Mouse (Mus musculus): ENCODE data around the gene Mios. TPM values are rescaled to one million over a fixed set of nuclear protein-coding genes. Genes with fewer than 3 reads are reported as not detected.

Mios gene
- polyA plus RNA-seq, 1 experiment from 2014 or later: 30.7 TPM

DNA sequence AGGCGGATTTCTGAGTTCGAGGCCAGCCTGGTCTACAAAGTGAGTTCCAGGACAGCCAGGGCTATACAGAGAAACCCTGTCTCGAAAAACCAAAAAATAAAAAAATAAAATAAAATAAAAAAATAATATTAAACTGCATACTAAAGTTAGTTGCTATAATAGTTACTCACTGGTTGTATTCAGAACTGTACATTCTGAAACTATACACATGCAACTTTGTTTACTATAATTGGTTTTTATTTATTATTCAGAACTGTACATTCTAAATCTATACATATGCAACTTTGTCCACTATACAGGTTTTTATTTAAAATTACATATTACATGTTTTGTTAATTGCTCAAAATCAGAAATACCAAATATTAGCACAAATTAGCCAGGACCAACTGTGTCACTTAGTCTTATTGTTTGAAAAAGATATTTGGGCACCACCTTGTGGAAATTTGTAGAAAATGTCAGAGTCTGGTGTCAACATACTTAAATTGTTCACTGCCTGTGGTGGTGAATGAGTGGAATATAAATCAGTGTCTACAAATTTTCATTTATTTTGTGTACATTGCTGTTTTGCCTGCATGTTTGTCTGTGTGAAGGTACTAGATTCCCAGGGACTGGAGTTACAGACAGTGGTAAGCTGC, 20.3 kb upstream of the Mios start:
- 89% methylated on average over 3 of the region's 3 CpGs for WGBS
- Histone ChIP-seq H3K4me3 (ENCODE audit: low read depth, low read length) (no peak overlapping the region), H3K27ac (ENCODE audit: low read length) (no peak overlapping the region), H3K9ac (replicated peaks; ENCODE audit: low read depth, low read length) (no peak overlapping the region), H3K27me3 (ENCODE audit: control insufficient read depth, insufficient read depth, low read length) (no peaks in the 10 kb centered on the region), H3K4me2 (replicated peaks; ENCODE audit: low read depth, low read length) (no peak overlapping the region), H3K36me3 (ENCODE audit: control insufficient read depth, insufficient read depth, low read length) (no peaks in the 10 kb centered on the region), H3K9me3 (ENCODE audit: control insufficient read depth, low read depth, low read length) (no peaks in the 10 kb centered on the region), H3K4me1 (ENCODE audit: control insufficient read depth, insufficient read depth, low read length) (no peaks in the 10 kb centered on the region)
- no peak for ATAC-seq (ENCODE audit: insufficient number of reproducible peaks, insufficient read depth, low FRiP score, low read depth)

DNA sequence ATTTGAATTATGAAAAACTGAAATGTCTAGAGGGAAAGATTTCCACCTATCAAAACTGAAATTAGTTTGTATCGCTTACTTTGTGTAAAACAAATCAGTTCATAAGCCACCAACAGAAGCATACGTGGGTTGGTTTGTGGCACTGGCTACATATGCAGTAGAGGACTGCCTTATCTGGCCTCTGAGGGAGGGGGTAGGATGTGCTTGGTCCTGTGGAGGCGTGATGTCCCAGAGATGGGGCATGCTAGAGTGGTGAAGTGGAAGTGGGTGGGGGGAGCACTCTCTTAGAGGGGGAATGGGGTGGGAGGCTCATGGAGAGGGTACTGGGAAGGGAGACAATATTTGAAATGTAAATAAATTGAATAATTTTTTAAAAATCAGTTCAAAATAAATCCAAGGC, 19.1 kb upstream of the Mios start:
- H3K27me3 ChIP-seq (ENCODE audit: control insufficient read depth, insufficient read depth, low read length): no peaks in the 10 kb centered on the region
- no peaks in the 10 kb centered on the region for H3K4me1 ChIP-seq (ENCODE audit: control insufficient read depth, insufficient read depth, low read length)
- no peak overlapping the region for H3K4me2 ChIP-seq (replicated peaks; ENCODE audit: low read depth, low read length)
- H3K4me3 ChIP-seq (ENCODE audit: low read depth, low read length): no peak overlapping the region
- no peaks in the 10 kb centered on the region for H3K9me3 ChIP-seq (ENCODE audit: control insufficient read depth, low read depth, low read length)
- H3K36me3 ChIP-seq (ENCODE audit: control insufficient read depth, insufficient read depth, low read length): no peaks in the 10 kb centered on the region
- ATAC-seq (ENCODE audit: insufficient number of reproducible peaks, insufficient read depth, low FRiP score, low read depth): no peak
- H3K9ac ChIP-seq (replicated peaks; ENCODE audit: low read depth, low read length): no peak overlapping the region
- H3K27ac ChIP-seq (ENCODE audit: low read length): no peak overlapping the region
- 69% methylated on average over 3 of the region's 3 CpGs for WGBS

DNA sequence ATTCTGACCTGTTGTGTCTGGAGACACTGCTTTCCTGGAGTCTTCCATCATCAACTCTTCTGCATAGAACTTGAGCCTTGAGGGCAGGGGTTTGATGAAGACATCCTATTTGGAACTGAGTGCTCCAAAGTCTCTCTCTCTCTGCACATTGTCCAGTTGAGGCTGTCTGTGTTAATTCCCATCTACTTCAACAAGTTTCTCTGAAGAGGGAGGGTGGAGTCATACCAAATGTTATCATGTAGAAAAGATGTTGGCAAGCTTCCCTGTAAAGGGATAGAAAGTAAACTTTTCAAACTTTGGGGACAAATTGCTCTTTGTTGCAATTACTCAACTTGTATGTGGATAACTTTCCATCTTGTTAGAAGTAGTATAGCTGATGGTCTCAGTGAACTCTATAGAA, 16.5 kb upstream of the Mios start, which contains the start of gene Col28a1:
Col28a1 (minus strand) TSS at position 101 of the 400 bp plus-strand sequence.
- Histone ChIP-seq H3K4me3 (ENCODE audit: low read depth, low read length) (no peak within 1 kb of the TSS), H3K4me2 (replicated peaks; ENCODE audit: low read depth, low read length) (no peak within 1 kb of the TSS), H3K27me3 (ENCODE audit: control insufficient read depth, insufficient read depth, low read length) (no peaks in the 10 kb centered on the region), H3K27ac (ENCODE audit: low read length) (no peak within 1 kb of the TSS), H3K36me3 (ENCODE audit: control insufficient read depth, insufficient read depth, low read length) (no peaks in the 10 kb centered on the region), H3K4me1 (ENCODE audit: control insufficient read depth, insufficient read depth, low read length) (no peaks in the 10 kb centered on the region), H3K9ac (replicated peaks; ENCODE audit: low read depth, low read length) (no peak within 1 kb of the TSS), H3K9me3 (ENCODE audit: control insufficient read depth, low read depth, low read length) (peaks cover 6% of the 10 kb centered on the region; the same call in 1 of the 2 replicates)
- ATAC-seq (ENCODE audit: insufficient number of reproducible peaks, insufficient read depth, low FRiP score, low read depth): no peak

DNA sequence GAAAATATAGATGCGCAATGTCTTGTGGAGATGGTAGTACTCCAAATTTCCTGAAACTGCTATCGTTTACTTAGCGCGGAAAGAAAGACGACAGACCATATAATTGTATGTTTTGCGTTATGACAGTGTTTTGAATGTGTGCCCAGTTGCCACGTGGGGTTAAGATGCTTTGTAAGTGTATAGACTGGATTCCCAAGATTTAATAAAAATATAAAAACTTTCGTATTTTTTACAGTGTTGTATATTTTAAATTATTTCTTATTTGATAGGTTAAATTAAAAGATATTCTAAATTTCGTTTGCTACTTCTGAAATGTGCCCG, 804 bp downstream of the Mios start:
- Histone ChIP-seq H3K4me3 (ENCODE audit: low read depth, low read length) (peak overlapping the region; percentile 64), H3K27ac (ENCODE audit: low read length) (peak overlapping the region; percentile 92; the same call in 1 of the 2 replicates), H3K9me3 (ENCODE audit: control insufficient read depth, low read depth, low read length) (no peaks in the 10 kb centered on the region), H3K36me3 (ENCODE audit: control insufficient read depth, insufficient read depth, low read length) (peaks cover 5% of the 10 kb centered on the region), H3K4me1 (ENCODE audit: control insufficient read depth, insufficient read depth, low read length) (0 out of 2 replicates have a peak, but pooled peaks cover 2% of the 10 kb centered on the region), H3K4me2 (replicated peaks; ENCODE audit: low read depth, low read length) (peak overlapping the region; percentile 45), H3K9ac (replicated peaks; ENCODE audit: low read depth, low read length) (peak overlapping the region; percentile 83), H3K27me3 (ENCODE audit: control insufficient read depth, insufficient read depth, low read length) (no peaks in the 10 kb centered on the region)
- no peak for ATAC-seq (ENCODE audit: insufficient number of reproducible peaks, insufficient read depth, low FRiP score, low read depth)
- WGBS: 10% methylated on average over 10 of the region's 10 CpGs

DNA sequence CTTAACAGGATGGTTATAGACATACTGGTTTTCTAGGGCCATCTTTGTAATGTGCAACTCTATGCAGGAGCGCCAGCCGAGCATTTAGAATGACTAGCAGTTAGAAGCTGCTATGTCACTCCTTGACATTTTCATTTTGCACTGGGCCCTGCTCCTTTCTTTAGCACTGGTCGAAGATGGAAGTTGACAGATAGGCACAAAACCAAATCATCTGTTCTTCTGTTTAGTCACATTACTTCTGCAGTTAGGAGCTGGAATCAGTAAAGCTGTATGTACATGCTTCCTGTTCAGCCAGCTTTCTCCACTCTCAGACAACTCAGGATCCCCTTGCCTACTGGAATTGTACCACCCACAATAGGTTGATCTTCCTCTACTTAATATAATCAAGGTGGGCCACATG, 1.6 kb downstream of the Mios start:
- Histone ChIP-seq H3K36me3 (ENCODE audit: control insufficient read depth, insufficient read depth, low read length) (peaks cover 14% of the 10 kb centered on the region), H3K27me3 (ENCODE audit: control insufficient read depth, insufficient read depth, low read length) (no peaks in the 10 kb centered on the region), H3K9me3 (ENCODE audit: control insufficient read depth, low read depth, low read length) (no peaks in the 10 kb centered on the region), H3K27ac (ENCODE audit: low read length) (no peak overlapping the region), H3K4me3 (ENCODE audit: low read depth, low read length) (no peak overlapping the region), H3K9ac (replicated peaks; ENCODE audit: low read depth, low read length) (no peak overlapping the region), H3K4me1 (ENCODE audit: control insufficient read depth, insufficient read depth, low read length) (0 out of 2 replicates have a peak, but pooled peaks cover 2% of the 10 kb centered on the region), H3K4me2 (replicated peaks; ENCODE audit: low read depth, low read length) (peak overlapping the region; percentile 45; the same call in 1 of the 2 replicates)
- 91% methylated on average over 3 of the region's 3 CpGs for WGBS
- ATAC-seq (ENCODE audit: insufficient number of reproducible peaks, insufficient read depth, low FRiP score, low read depth): no peak

DNA sequence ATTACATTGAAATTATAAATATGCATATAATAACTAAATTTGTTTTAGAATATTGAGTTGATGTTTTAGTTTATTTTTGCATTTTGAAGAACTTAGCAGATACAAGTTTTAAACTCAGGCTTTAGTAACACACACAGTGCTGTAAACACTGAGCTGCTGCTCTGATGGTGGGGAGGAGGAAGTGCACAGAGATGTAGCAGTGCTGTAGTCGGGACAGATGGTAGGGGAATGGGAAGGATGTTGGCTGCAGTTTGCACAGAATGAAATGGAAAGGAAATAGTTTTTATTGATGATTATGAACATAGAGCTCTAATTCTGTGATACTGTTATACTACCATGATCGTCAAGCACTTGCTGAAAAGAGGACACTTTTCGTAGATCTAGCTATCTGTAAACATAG, 18.0 kb downstream of the Mios start:
- no peak overlapping the region for H3K9ac ChIP-seq (replicated peaks; ENCODE audit: low read depth, low read length)
- no peak overlapping the region for H3K4me2 ChIP-seq (replicated peaks; ENCODE audit: low read depth, low read length)
- no peaks in the 10 kb centered on the region for H3K27me3 ChIP-seq (ENCODE audit: control insufficient read depth, insufficient read depth, low read length)
- no peak overlapping the region for H3K4me3 ChIP-seq (ENCODE audit: low read depth, low read length)
- H3K27ac ChIP-seq (ENCODE audit: low read length): no peak overlapping the region
- no peaks in the 10 kb centered on the region for H3K4me1 ChIP-seq (ENCODE audit: control insufficient read depth, insufficient read depth, low read length)
- H3K9me3 ChIP-seq (ENCODE audit: control insufficient read depth, low read depth, low read length): no peaks in the 10 kb centered on the region
- no peak for ATAC-seq (ENCODE audit: insufficient number of reproducible peaks, insufficient read depth, low FRiP score, low read depth)
- peaks cover 31% of the 10 kb centered on the region for H3K36me3 ChIP-seq (ENCODE audit: control insufficient read depth, insufficient read depth, low read length)
- 81% methylated on average over 3 of the region's 3 CpGs for WGBS

DNA sequence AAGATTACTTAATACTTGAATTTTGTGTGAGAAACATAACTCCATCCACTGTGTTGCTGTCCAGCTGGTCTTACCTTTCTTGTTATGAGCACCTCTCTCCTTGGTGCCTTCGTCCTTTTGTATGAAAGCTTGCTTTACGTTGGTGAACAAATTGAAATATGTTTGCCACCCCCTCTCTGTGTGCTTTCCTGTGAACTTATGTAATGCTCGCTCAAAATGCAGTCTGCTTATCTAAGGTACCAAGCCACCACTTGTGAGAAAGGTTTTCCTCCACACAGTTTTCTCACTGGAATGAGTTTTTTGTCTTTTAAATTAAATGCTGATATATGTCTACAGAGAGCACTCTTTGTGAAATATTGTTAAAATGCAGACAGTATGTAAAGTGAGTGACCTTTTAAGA, 19.6 kb downstream of the Mios start:
- no peak for ATAC-seq (ENCODE audit: insufficient number of reproducible peaks, insufficient read depth, low FRiP score, low read depth)
- H3K36me3 ChIP-seq (ENCODE audit: control insufficient read depth, insufficient read depth, low read length): peaks cover 36% of the 10 kb centered on the region

DNA sequence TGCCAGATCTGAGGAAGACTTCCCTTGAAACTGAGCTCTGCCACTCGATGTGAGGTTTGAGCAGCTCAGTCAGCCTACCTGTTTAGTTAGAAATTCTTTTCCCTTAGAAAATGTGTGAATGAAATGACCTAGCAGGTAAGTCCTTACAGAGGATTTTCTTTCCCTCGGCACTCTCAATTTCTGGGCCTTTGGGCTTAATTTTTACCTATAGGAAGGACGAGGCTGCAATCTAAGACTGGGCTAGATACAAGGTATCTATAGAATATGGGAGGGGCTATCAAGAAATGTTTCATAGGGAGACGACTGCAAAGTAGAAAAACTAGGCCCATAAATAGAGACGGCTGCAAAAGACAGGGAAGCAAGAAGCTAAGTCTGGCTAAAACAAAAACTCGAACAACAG, 49.3 kb downstream of the Mios start:
- ATAC-seq (ENCODE audit: insufficient number of reproducible peaks, insufficient read depth, low FRiP score, low read depth): no peak
- Histone ChIP-seq H3K27me3 (ENCODE audit: control insufficient read depth, insufficient read depth, low read length) (no peaks in the 10 kb centered on the region), H3K4me1 (ENCODE audit: control insufficient read depth, insufficient read depth, low read length) (no peaks in the 10 kb centered on the region), H3K9me3 (ENCODE audit: control insufficient read depth, low read depth, low read length) (no peaks in the 10 kb centered on the region), H3K4me3 (ENCODE audit: low read depth, low read length) (peak overlapping the region; percentile 82), H3K27ac (ENCODE audit: low read length) (peak overlapping the region; percentile 52; the same call in 1 of the 2 replicates), H3K36me3 (ENCODE audit: control insufficient read depth, insufficient read depth, low read length) (no peaks in the 10 kb centered on the region), H3K4me2 (replicated peaks; ENCODE audit: low read depth, low read length) (peak overlapping the region; percentile 67), H3K9ac (replicated peaks; ENCODE audit: low read depth, low read length) (peak overlapping the region; percentile 73)
- whole genome bisulfite sequencing: 8% methylated on average over 6 of the region's 6 CpGs

More for the DNA sequence above, 19.6 kb downstream of the Mios start:
- Histone ChIP-seq H3K4me2 (replicated peaks; ENCODE audit: low read depth, low read length) (no peak overlapping the region), H3K9ac (replicated peaks; ENCODE audit: low read depth, low read length) (no peak overlapping the region), H3K4me1 (ENCODE audit: control insufficient read depth, insufficient read depth, low read length) (no peaks in the 10 kb centered on the region), H3K9me3 (ENCODE audit: control insufficient read depth, low read depth, low read length) (no peaks in the 10 kb centered on the region), H3K27ac (ENCODE audit: low read length) (no peak overlapping the region), H3K4me3 (ENCODE audit: low read depth, low read length) (no peak overlapping the region), H3K27me3 (ENCODE audit: control insufficient read depth, insufficient read depth, low read length) (no peaks in the 10 kb centered on the region)
- 83% methylated on average over 3 of the region's 3 CpGs for WGBS

Data from stomach, embryonic 14.5 days (tissue).